Mouse (Mus musculus) liver, embryonic 11.5 days (tissue): ENCODE data around the gene Atp5e. TPM values are rescaled to one million over a fixed set of nuclear protein-coding genes. Genes with fewer than 3 reads are reported as not detected.

Source experiments
- ATAC-seq: fragments of 200-750 bp; cut with Nextera tagmentation; replicated peaks from 2 replicates; pipeline ENCODE4 v1.8.0; 2017; ENCODE audit warnings: moderate number of reproducible peaks, mild to moderate bottlenecking, moderate TSS enrichment, moderate library complexity; ENCODE audit not compliant: low FRiP score
- DNase-seq: peaks from one replicate; pipeline ENCODE4 v3.0.0-alpha.2; 2017; ENCODE audit warnings: low spot score
- H3K27ac ChIP-seq: fragments of 300-500 bp; sonication (generic); 2 replicates; pipeline ENCODE4 v1.5.1; 2014; ENCODE audit warnings: mild to moderate bottlenecking, low read depth, low read length, control low read depth
- H3K27me3 ChIP-seq: fragments of 300-500 bp; sonication (generic); replicated peaks from 2 replicates; pipeline ENCODE4 v1.6.1; 2014; ENCODE audit warnings: low read length, mixed read lengths; ENCODE audit not compliant: control insufficient read depth, insufficient read depth
- H3K36me3 ChIP-seq: fragments of 300-500 bp; sonication (generic); 2 replicates; pipeline ENCODE4 v1.6.1; 2014; ENCODE audit warnings: mild to moderate bottlenecking, low read length, moderate library complexity, mixed read lengths; ENCODE audit not compliant: control insufficient read depth, insufficient read depth
- H3K4me1 ChIP-seq: fragments of 300-500 bp; sonication (generic); replicated peaks from 2 replicates; pipeline ENCODE4 v1.6.1; 2014; ENCODE audit warnings: low read length, mixed read lengths; ENCODE audit not compliant: control insufficient read depth, insufficient read depth
- H3K4me2 ChIP-seq: fragments of 300-500 bp; sonication (generic); 2 replicates; pipeline ENCODE4 v1.6.1; 2014; ENCODE audit warnings: mild to moderate bottlenecking, control low read depth, moderate library complexity
- H3K4me3 ChIP-seq: fragments of 300-500 bp; sonication (generic); 2 replicates; pipeline ENCODE4 v1.5.1; 2014; ENCODE audit warnings: low read depth, low read length, control low read depth
- H3K9ac ChIP-seq: fragments of 300-500 bp; sonication (generic); 2 replicates; pipeline ENCODE4 v1.6.1; 2014; ENCODE audit warnings: low read depth, low read length, control low read depth
- H3K9me3 ChIP-seq: fragments of 300-500 bp; sonication (generic); 2 replicates; pipeline ENCODE4 v1.6.1; 2016; ENCODE audit warnings: low read length, inconsistent platforms, mixed read lengths; ENCODE audit not compliant: control insufficient read depth
- WGBS: fragments of 180-500 bp; shearing (Covaris S2); extraction: QIAGEN DNeasy Blood & Tissue Kit; methylation state at CpG from one replicate; pipeline ENCODE4 v1.1.7; 2014; 5-methylcytosine and 5-hydroxymethylcytosine counted together
- polyA plus RNA-seq: library from polyadenylated mRNA; unstranded; fragments of >200 nt; fragmentation: Nextera tagmentation; extraction: Ambion mirVana; gene quantifications from 2 replicates; pipeline ENCODE4 v1.2.1, GENCODE M21; 2014

The Atp5e gene
- polyA plus RNA-seq, 1 experiment from 2014 or later = 634 TPM

GRCm38 (mm10) chr2:174443046-174443445 is 20.9 kb downstream of the Atp5e start:
- no peak for ATAC-seq
- Histone ChIP-seq H3K27ac (no peak overlapping the region), H3K4me3 (no peak overlapping the region), H3K9ac (no peak overlapping the region), H3K4me1 (peaks cover 12% of the 10 kb centered on the region), H3K36me3 (no peaks in the 10 kb centered on the region), H3K9me3 (no peaks in the 10 kb centered on the region), H3K4me2 (no peak overlapping the region), H3K27me3 (no peaks in the 10 kb centered on the region)
- 67% methylated on average over 2 of the region's 2 CpGs for WGBS
- DNase-seq = no peak

- no peaks in the 10 kb centered on the region for H3K9me3 ChIP-seq
- WGBS = 82% methylated on average over 9 of the region's 9 CpGs
- H3K9ac ChIP-seq = no peak overlapping the region
- H3K4me2 ChIP-seq = no peak overlapping the region
- peaks cover 17% of the 10 kb centered on the region for H3K4me1 ChIP-seq
- H3K27ac ChIP-seq = no peak overlapping the region
- no peak overlapping the region for H3K4me3 ChIP-seq
- no peak for ATAC-seq
- no peaks in the 10 kb centered on the region for H3K36me3 ChIP-seq
- H3K27me3 ChIP-seq = no peaks in the 10 kb centered on the region
- no peak for DNase-seq
Measured at GRCm38 (mm10) chr2:174442460-174442859, 21.4 kb downstream of the Atp5e start.

- DNase-seq = no peak
- 68% methylated on average over 4 of the region's 4 CpGs for WGBS
Measured at GRCm38 (mm10) chr2:174441898-174442297, 22.0 kb downstream of the Atp5e start.

GRCm38 (mm10) chr2:174439961-174440360 is 23.9 kb downstream of the Atp5e start:
- ATAC-seq (no peak), DNase-seq (no peak)
- no peak overlapping the region for H3K9ac ChIP-seq
- peaks cover 24% of the 10 kb centered on the region for H3K4me1 ChIP-seq
- no peak overlapping the region for H3K4me2 ChIP-seq
- H3K9me3 ChIP-seq = no peaks in the 10 kb centered on the region
- H3K27me3 ChIP-seq = no peaks in the 10 kb centered on the region
- H3K4me3 ChIP-seq = no peak overlapping the region
- WGBS = 82% methylated on average over 9 of the region's 9 CpGs
- H3K27ac ChIP-seq = no peak overlapping the region
- no peaks in the 10 kb centered on the region; the same call in 1 of the 2 replicates for H3K36me3 ChIP-seq

More at GRCm38 (mm10) chr2:174441898-174442297, 22.0 kb downstream of the Atp5e start:
- Histone ChIP-seq H3K4me2 (no peak overlapping the region), H3K9me3 (no peaks in the 10 kb centered on the region), H3K27ac (no peak overlapping the region), H3K4me3 (no peak overlapping the region), H3K9ac (no peak overlapping the region), H3K4me1 (peaks cover 22% of the 10 kb centered on the region), H3K36me3 (no peaks in the 10 kb centered on the region), H3K27me3 (no peaks in the 10 kb centered on the region)
- no peak for ATAC-seq

- no peaks in the 10 kb centered on the region for H3K9me3 ChIP-seq
- no peak for DNase-seq
- peaks cover 24% of the 10 kb centered on the region for H3K4me1 ChIP-seq
- no peaks in the 10 kb centered on the region; the same call in 1 of the 2 replicates for H3K36me3 ChIP-seq
- peak overlapping the region; percentile 58; the same call in 1 of the 2 replicates for H3K4me3 ChIP-seq
- no peak for ATAC-seq
- H3K9ac ChIP-seq = 0 out of 2 replicates have a peak overlapping the region, but pooled peaks have one; percentile 17
- WGBS = 36% methylated on average over 5 of the region's 5 CpGs
- H3K27me3 ChIP-seq = no peaks in the 10 kb centered on the region
- no peak overlapping the region for H3K27ac ChIP-seq
- peak overlapping the region; percentile 63 for H3K4me2 ChIP-seq
Measured at GRCm38 (mm10) chr2:174439450-174439838, 24.5 kb downstream of the Atp5e start.

DNA sequence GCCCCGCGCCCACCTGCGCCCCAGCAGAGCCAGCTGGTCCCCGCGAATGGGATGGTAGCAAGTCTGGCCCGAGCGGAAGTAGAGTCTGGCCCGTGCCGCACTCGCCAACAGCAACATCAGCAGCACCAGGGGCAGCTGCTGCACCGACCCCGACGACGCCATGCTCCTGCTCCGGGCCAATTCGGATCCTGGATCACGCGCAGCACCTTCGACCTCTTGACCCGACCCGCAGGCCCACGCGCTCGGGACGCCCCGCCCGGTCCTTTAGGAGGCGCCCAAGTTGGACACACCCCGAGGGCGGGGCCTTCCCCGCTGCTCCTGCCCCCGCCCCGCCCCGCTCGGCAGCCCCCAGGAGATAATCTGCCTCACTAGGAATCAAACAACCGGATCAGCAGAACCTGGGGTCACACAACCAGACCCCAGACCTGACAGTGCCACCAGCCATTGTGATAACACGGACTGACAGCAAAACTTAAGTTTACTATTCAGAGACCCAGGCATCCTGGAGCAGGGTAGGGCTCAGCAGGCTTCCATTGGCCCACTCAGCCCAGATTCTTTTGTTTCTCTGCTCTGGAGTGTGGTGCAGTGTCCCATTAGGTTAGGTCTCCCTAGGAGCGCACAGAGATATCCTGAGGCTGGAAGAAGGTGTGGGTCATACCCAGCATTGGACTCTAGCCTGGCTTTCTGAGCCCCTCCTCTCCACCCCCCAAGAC is 25.0 kb downstream of the Atp5e start, which contains the start of gene Ctsz:
Gene Ctsz (minus strand): TSS at position 303 of the 713 bp plus-strand sequence.
- WGBS = under 1% methylated on average over 38 of the region's 38 CpGs
- Histone ChIP-seq H3K9ac (peak within 1 kb of the TSS; percentile 69), H3K36me3 (no peaks in the 10 kb centered on the region; the same call in 1 of the 2 replicates), H3K27ac (no peak within 1 kb of the TSS; the same call in 1 of the 2 replicates), H3K4me2 (peak within 1 kb of the TSS; percentile 63), H3K9me3 (no peaks in the 10 kb centered on the region), H3K27me3 (no peaks in the 10 kb centered on the region), H3K4me3 (peak within 1 kb of the TSS; percentile 58), H3K4me1 (peaks cover 24% of the 10 kb centered on the region)
- DNase-seq (peak; percentile 81), ATAC-seq (peak; percentile 87)

- no peak for ATAC-seq
Measured at GRCm38 (mm10) chr2:174438181-174438580, 25.7 kb downstream of the Atp5e start.

GRCm38 (mm10) chr2:174437697-174437982 is 26.3 kb downstream of the Atp5e start:
- peak overlapping the region; percentile 63 for H3K4me2 ChIP-seq
- 82% methylated on average over 4 of the region's 4 CpGs for WGBS
- DNase-seq = no peak
- peaks cover 3% of the 10 kb centered on the region; the same call in 1 of the 2 replicates for H3K36me3 ChIP-seq
- no peaks in the 10 kb centered on the region for H3K9me3 ChIP-seq
- ATAC-seq = no peak
- H3K4me1 ChIP-seq = peaks cover 24% of the 10 kb centered on the region
- peak overlapping the region; percentile 58 for H3K4me3 ChIP-seq
- H3K27ac ChIP-seq = no peak overlapping the region
- no peaks in the 10 kb centered on the region for H3K27me3 ChIP-seq
- H3K9ac ChIP-seq = peak overlapping the region; percentile 69

More at GRCm38 (mm10) chr2:174438181-174438580, 25.7 kb downstream of the Atp5e start:
- H3K27me3 ChIP-seq = no peaks in the 10 kb centered on the region
- peak overlapping the region; percentile 69 for H3K9ac ChIP-seq
- no peaks in the 10 kb centered on the region; the same call in 1 of the 2 replicates for H3K36me3 ChIP-seq
- H3K4me2 ChIP-seq = peak overlapping the region; percentile 63
- no peaks in the 10 kb centered on the region for H3K9me3 ChIP-seq
- H3K4me1 ChIP-seq = peaks cover 24% of the 10 kb centered on the region
- peak overlapping the region; percentile 58 for H3K4me3 ChIP-seq
- no peak overlapping the region; the same call in 1 of the 2 replicates for H3K27ac ChIP-seq
- DNase-seq = no peak
- 65% methylated on average over 11 of the region's 11 CpGs for WGBS
